Mouse (Mus musculus): Measurements from ENCODE around the gene Plekhf1.

Plekhf1 gene

GRCm38 (mm10) chr7:38217417-38218171 lies 10.2 kb downstream of the Plekhf1 start:
- peak; percentile 74 to 91 for DNase-seq

- DNase-seq, result no peak
These were observed 12.1 kb downstream of the Plekhf1 start for GRCm38 (mm10) chr7:38215697-38216096.

- no peak for DNase-seq
These were observed 12.5 kb downstream of the Plekhf1 start for GRCm38 (mm10) chr7:38215281-38215680.

- DNase-seq, result no peak
These were observed 13.2 kb downstream of the Plekhf1 start for GRCm38 (mm10) chr7:38214473-38215214.

GRCm38 (mm10) chr7:38212651-38213062 lies 15.2 kb downstream of the Plekhf1 start:
- no peak for DNase-seq

GRCm38 (mm10) chr7:38209478-38210152 lies 18.2 kb downstream of the Plekhf1 start:
- DNase-seq, result no peak

GRCm38 (mm10) chr7:38208969-38209368 lies 18.8 kb downstream of the Plekhf1 start:
- DNase-seq, result no peak

- no peak for DNase-seq
These were observed 21.3 kb downstream of the Plekhf1 start for GRCm38 (mm10) chr7:38206564-38206963.

GRCm38 (mm10) chr7:38205801-38206200 lies 22.0 kb downstream of the Plekhf1 start:
- no peak for DNase-seq

- DNase-seq, result no peak
These were observed 23.5 kb downstream of the Plekhf1 start for GRCm38 (mm10) chr7:38204314-38204713.

- no peak for DNase-seq
These were observed 26.5 kb downstream of the Plekhf1 start for GRCm38 (mm10) chr7:38201290-38201658.

- peak; percentile 84 to 91 for DNase-seq
These were observed 27.1 kb downstream of the Plekhf1 start for GRCm38 (mm10) chr7:38200606-38201289.

- no peak for DNase-seq
These were observed 27.8 kb downstream of the Plekhf1 start for GRCm38 (mm10) chr7:38199907-38200605.

- peak in 1 of 2 experiments; percentile 43 for DNase-seq
These were observed 36.2 kb downstream of the Plekhf1 start for GRCm38 (mm10) chr7:38191571-38191970.

GRCm38 (mm10) chr7:38191146-38191545 lies 36.7 kb downstream of the Plekhf1 start:
- no peak for DNase-seq

- no peak for DNase-seq
These were observed 37.6 kb downstream of the Plekhf1 start for GRCm38 (mm10) chr7:38190056-38190835.

GRCm38 (mm10) chr7:38189136-38189982 lies 38.5 kb downstream of the Plekhf1 start:
- peak; percentile 65 to 66 for DNase-seq

- DNase-seq, result no peak
These were observed 39.3 kb downstream of the Plekhf1 start for GRCm38 (mm10) chr7:38188281-38189075.

GRCm38 (mm10) chr7:38187796-38188195 lies 40.0 kb downstream of the Plekhf1 start:
- peak in 1 of 2 experiments; percentile 29 for DNase-seq

- peak; percentile 29 to 30 for DNase-seq
These were observed 41.0 kb downstream of the Plekhf1 start for GRCm38 (mm10) chr7:38186861-38187260.
